Mouse (Mus musculus): ENCODE measurements around the gene Hmgcs2. TPM values are rescaled to one million over a fixed set of nuclear protein-coding genes. Genes with fewer than 3 reads are reported as not detected.

Gene Hmgcs2
- polyA plus RNA-seq, 2 experiments = 0.91 to 2.5 TPM

- Histone ChIP-seq H3K4me3 (replicated peaks; ENCODE audit: low read length) (no peak overlapping the region), H3K9me3 (ENCODE audit: control insufficient read depth, low read length) (no peaks in the 10 kb centered on the region), H3K36me3 (ENCODE audit: control insufficient read depth, insufficient read depth, low read length) (no peaks in the 10 kb centered on the region), H3K9ac (ENCODE audit: low read depth, low read length, severe bottlenecking) (no peak overlapping the region), H3K4me1 (ENCODE audit: control insufficient read depth, insufficient read depth, low read length) (no peaks in the 10 kb centered on the region), H3K4me2 (replicated peaks; ENCODE audit: low read depth, low read length, severe bottlenecking) (no peak overlapping the region), H3K27ac (replicated peaks; ENCODE audit: low read depth, low read length) (no peak overlapping the region), H3K27me3 (ENCODE audit: control insufficient read depth, insufficient read depth, low read length) (no peaks in the 10 kb centered on the region)
- WGBS = 50% methylated on average over 3 of the region's 3 CpGs
- ATAC-seq (ENCODE audit: low FRiP score, low read depth) (no peak), DNase-seq (ENCODE audit: low spot score) (no peak)
- TF ChIP-seq POLR2A (IDR thresholded peaks at IDR 0.05; ENCODE audit: borderline replicate concordance, extremely low read depth, insufficient read depth, insufficient read length) = no peak
Measured at GRCm38 (mm10) chr3:98356632-98357370, 76.6 kb downstream of the Hmgcs2 start.

Other genes starting within 250 kb of the Hmgcs2 start
- gene Adam30, start 119.8 kb upstream of the Hmgcs2 start, polyA plus RNA-seq (2012; rRNA removed) = 0.03 TPM in 1 of 2 replicates, not detected in the other
- gene Adam30, start 119.8 kb upstream of the Hmgcs2 start, polyA plus RNA-seq (2014; fragmentation: Nextera tagmentation; extraction: Ambion mirVana) = not detected in 2 replicates
- not detected in 2 replicates for gene Reg4, start 58.3 kb upstream of the Hmgcs2 start, polyA plus RNA-seq (2012; rRNA removed)
- not detected in 2 replicates for gene Reg4, start 58.3 kb upstream of the Hmgcs2 start, polyA plus RNA-seq (2014; fragmentation: Nextera tagmentation; extraction: Ambion mirVana)
- 135 and 149 TPM in 2 replicates for gene Phgdh, start 59.6 kb downstream of the Hmgcs2 start, polyA plus RNA-seq (2012; rRNA removed)
- 210 and 219 TPM in 2 replicates for gene Phgdh, start 59.6 kb downstream of the Hmgcs2 start, polyA plus RNA-seq (2014; fragmentation: Nextera tagmentation; extraction: Ambion mirVana)
- gene Zfp697, start 102.0 kb downstream of the Hmgcs2 start, polyA plus RNA-seq (2012; rRNA removed) = 6.4 and 7.7 TPM in 2 replicates
- gene Zfp697, start 102.0 kb downstream of the Hmgcs2 start, polyA plus RNA-seq (2014; fragmentation: Nextera tagmentation; extraction: Ambion mirVana) = 8.6 and 8.9 TPM in 2 replicates
- gene Gm4450, start 176.7 kb downstream of the Hmgcs2 start, polyA plus RNA-seq (2012; rRNA removed) = not detected in 2 replicates
- not detected in 2 replicates for gene Gm4450, start 176.7 kb downstream of the Hmgcs2 start, polyA plus RNA-seq (2014; fragmentation: Nextera tagmentation; extraction: Ambion mirVana)
- gene Hsd3b4, start 230.1 kb downstream of the Hmgcs2 start, polyA plus RNA-seq (2012; rRNA removed) = not detected in 2 replicates
- gene Hsd3b4, start 230.1 kb downstream of the Hmgcs2 start, polyA plus RNA-seq (2014; fragmentation: Nextera tagmentation; extraction: Ambion mirVana) = not detected in 2 replicates